Mouse (Mus musculus) erythroblast, embryonic 14.5 days (primary cell): Measurements from ENCODE around the gene Pdss1.

Experiments used
- GATA1 ChIP-seq: IDR thresholded peaks from 2 replicates; pipeline ENCODE4 v1.6.1; 2012; ENCODE audit warnings: low read length, inconsistent platforms, mixed read lengths
- TAL1 ChIP-seq: IDR thresholded peaks from 3 replicates; pipeline ENCODE4 v1.6.1; 2012; ENCODE audit warnings: low read length, inconsistent platforms, mixed read lengths

GRCm38 (mm10) chr2:22865818-22866217 is 29.5 kb upstream of the Pdss1 start:
- TF ChIP-seq TAL1 (no peak), GATA1 (no peak)
